Mouse (Mus musculus) megakaryocyte, embryonic 14.5 days (primary cell): Measurements from ENCODE around the gene Nfxl1.

Experiments
- FLI1 ChIP-seq: IDR thresholded peaks from 2 replicates; pipeline ENCODE4 v1.6.1; 2012; ENCODE audit warnings: low read length, inconsistent platforms, mixed read lengths
- GATA1 ChIP-seq: IDR thresholded peaks from 3 replicates; pipeline ENCODE4 v1.6.1; 2012; ENCODE audit warnings: mixed read lengths, low read length, inconsistent platforms, borderline replicate concordance

DNA sequence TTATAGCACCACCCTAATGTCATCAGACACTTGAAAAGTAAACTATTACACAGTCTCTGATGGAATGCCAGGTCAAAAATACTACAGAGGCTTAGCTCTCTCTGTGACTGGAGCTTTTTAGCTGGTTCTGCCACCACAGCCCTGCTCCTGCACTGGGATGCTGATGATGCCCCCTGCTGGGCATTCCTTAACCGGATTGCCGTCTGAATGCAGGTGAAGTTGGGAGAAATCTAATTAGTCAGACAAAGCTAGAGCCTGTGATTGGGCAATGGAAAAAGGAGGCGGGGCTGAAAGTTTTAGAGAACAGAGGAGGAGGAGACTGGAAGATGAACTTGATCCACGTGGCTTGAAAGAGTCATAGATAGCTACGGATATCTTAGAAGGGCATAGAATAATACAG lies 41.5 kb upstream of the Nfxl1 start:
- TF ChIP-seq GATA1 (no peak), FLI1 (no peak)
